ENCODE assay signal across 8 mouse cellular contexts in genomic region chr16:92336280-92336679, GRCm38 (mm10). TPM values are rescaled to one million over a fixed set of nuclear protein-coding genes. Genes with fewer than 3 reads are reported as not detected.
DNase-seq lines count a peak whose midpoint lies in the region; ATAC-seq and TF ChIP-seq lines count a peak whose summit lies in the region.

No protein-coding gene starts in this region.

- in situ Hi-C loops in CH12.LX (cut with MboI; ENCODE audit: low pct_ligation_motif_present, low pct_unique_long_range_greater_than_20kb, low sequenced_read_pairs): no loop called here

- no peak overlapping the region for H3K9ac ChIP-seq in CH12.LX (ENCODE audit: insufficient read depth, low read depth)
- H3K9ac ChIP-seq in lung, embryonic 14.5 days: no peak overlapping the region

- peak; percentile 90 to 96 for TF ChIP-seq CTCF in CH12.LX (conservative IDR thresholded peaks at IDR 0.05 in 1 of 2, IDR thresholded peaks at IDR 0.05 in 1 of 2; ENCODE audit: low read depth in 2 of 2, low read length in 2 of 2)
- TF ChIP-seq CTCF in lung, embryonic 14.5 days (IDR thresholded peaks at IDR 0.05; ENCODE audit: low read depth): peak; percentile 97

- no peak overlapping the region for H3K4me2 ChIP-seq in CH12.LX (ENCODE audit: insufficient read depth, low read depth, poor library complexity, severe bottlenecking)
- H3K4me2 ChIP-seq in lung, embryonic 14.5 days: 0 out of 2 replicates have a peak overlapping the region, but pooled peaks have one; percentile 2

- DNase-seq in CH12.LX (ENCODE audit: extremely low read depth): peak; percentile 82
- DNase-seq in adrenal gland, postnatal 25 days: peak; percentile 73
- peak; percentile 86 for DNase-seq in embryonic facial prominence, embryonic 10.5 days (ENCODE audit: low spot score)
- DNase-seq in heart, adult 8-10 months (ENCODE audit: low spot score): peak; percentile 54
- peak; percentile 85 to 87 for DNase-seq in kidney, postnatal 25 days
- peak; percentile 97 for DNase-seq in lung, embryonic 14.5 days
- DNase-seq in ovary, postnatal 14 days (ENCODE audit: low spot score): peak; percentile 64
- DNase-seq in thymus, postnatal 0 days (ENCODE audit: low spot score): peak; percentile 68

- dilution Hi-C loops in CH12.LX (cut with MboI; ENCODE audit: extremely low pct_ligation_motif_present, extremely low pct_unique_long_range_greater_than_20kb, low sequenced_read_pairs): no loop called here

- H3K4me1 ChIP-seq in CH12.LX (ENCODE audit: control insufficient read depth in 1 of 2, insufficient read depth in 2 of 2): peaks cover 12 to 13% of the 10 kb centered on the region in 2 experiments
- peaks cover 31% of the 10 kb centered on the region for H3K4me1 ChIP-seq in embryonic facial prominence, embryonic 10.5 days
- no peaks in the 10 kb centered on the region for H3K4me1 ChIP-seq in lung, embryonic 14.5 days (ENCODE audit: insufficient read depth)

- H3K79me2 ChIP-seq in CH12.LX (replicated peaks; ENCODE audit: control insufficient read depth, extremely low read depth, insufficient read depth, poor library complexity, severe bottlenecking): no peaks in the 10 kb centered on the region

- no peaks in the 10 kb centered on the region for H3K36me3 ChIP-seq in CH12.LX (replicated peaks in 1 of 2; ENCODE audit: control insufficient read depth in 1 of 2, insufficient read depth in 1 of 2, low read length in 1 of 2)
- H3K36me3 ChIP-seq in embryonic facial prominence, embryonic 10.5 days (replicated peaks): no peaks in the 10 kb centered on the region
- H3K36me3 ChIP-seq in lung, embryonic 14.5 days (ENCODE audit: insufficient read depth): no peaks in the 10 kb centered on the region

- TF ChIP-seq POLR2A in CH12.LX (IDR thresholded peaks at IDR 0.05; ENCODE audit: low read depth, low read length): no peak

- H3K27ac ChIP-seq in CH12.LX (ENCODE audit: insufficient read depth, low read depth): no peak overlapping the region
- H3K27ac ChIP-seq in embryonic facial prominence, embryonic 10.5 days (replicated peaks): no peak overlapping the region
- no peak overlapping the region for H3K27ac ChIP-seq in lung, embryonic 14.5 days (ENCODE audit: low read depth)

- peaks cover 4% of the 10 kb centered on the region for H3K27me3 ChIP-seq in CH12.LX (replicated peaks)
- H3K27me3 ChIP-seq in embryonic facial prominence, embryonic 10.5 days (replicated peaks; ENCODE audit: low read depth, poor library complexity, severe bottlenecking): peaks cover 11% of the 10 kb centered on the region; the same call in 1 of the 2 replicates
- peaks cover 4% of the 10 kb centered on the region; the same call in 1 of the 2 replicates for H3K27me3 ChIP-seq in lung, embryonic 14.5 days (ENCODE audit: insufficient read depth, low read length)

- no peak for TF ChIP-seq EP300 in CH12.LX (IDR thresholded peaks at IDR 0.05; ENCODE audit: low read length)

- TF ChIP-seq RAD21 in CH12.LX (IDR thresholded peaks at IDR 0.05; ENCODE audit: low read depth, low read length): peak; percentile 88

- WGBS in embryonic facial prominence, embryonic 10.5 days: 7% methylated on average over 9 of the region's 9 CpGs
- 3% methylated on average over 9 of the region's 9 CpGs for WGBS in lung, embryonic 14.5 days

- peak; percentile 65 for ATAC-seq in lung, embryonic 14.5 days (ENCODE audit: insufficient read depth)

- no peaks in the 10 kb centered on the region for H3K9me3 ChIP-seq in CH12.LX (replicated peaks; ENCODE audit: low read length)
- no peaks in the 10 kb centered on the region for H3K9me3 ChIP-seq in embryonic facial prominence, embryonic 10.5 days
- no peaks in the 10 kb centered on the region for H3K9me3 ChIP-seq in lung, embryonic 14.5 days (ENCODE audit: low read depth, low read length)

- H3K4me3 ChIP-seq in CH12.LX (replicated peaks in 1 of 3; ENCODE audit: low read depth in 2 of 3, low read length in 2 of 3, poor library complexity in 1 of 3): no peak overlapping the region
- H3K4me3 ChIP-seq in embryonic facial prominence, embryonic 10.5 days: no peak overlapping the region
- no peak overlapping the region for H3K4me3 ChIP-seq in lung, embryonic 14.5 days (ENCODE audit: low read depth, low read length)

TF ChIP-seq in CH12.LX, 34 proteins besides CTCF, POLR2A, EP300 and RAD21 (continues in another document):
- TF ChIP-seq UBTF (IDR thresholded peaks at IDR 0.05; ENCODE audit: low read depth, low read length) (no peak), KAT2A (IDR thresholded peaks at IDR 0.05; ENCODE audit: insufficient replicate concordance, low read length) (no peak), ZMIZ1 (IDR thresholded peaks at IDR 0.05; ENCODE audit: low read depth, low read length) (no peak), ELF1 (IDR thresholded peaks at IDR 0.05; ENCODE audit: low read depth, low read length) (peak; percentile 34; the same call in 1 of the 2 replicates), POLR2AphosphoS2 (IDR thresholded peaks at IDR 0.05; ENCODE audit: low read depth, low read length) (no peak), SIN3A (IDR thresholded peaks at IDR 0.05; ENCODE audit: low read length) (no peak), MAFK (IDR thresholded peaks at IDR 0.05; ENCODE audit: insufficient replicate concordance, low read length) (no peak), ZNF384 (IDR thresholded peaks at IDR 0.05; ENCODE audit: low read depth, low read length) (no peak), IRF4 (IDR thresholded peaks at IDR 0.05; ENCODE audit: low read depth, low read length) (peak; percentile 24; the same call in 1 of the 2 replicates), NRF1 (IDR thresholded peaks at IDR 0.05; ENCODE audit: low read depth, low read length) (0 out of 2 replicates have a peak, but pooled peaks have one; percentile 19), CHD2 (IDR thresholded peaks at IDR 0.05; ENCODE audit: low read length) (no peak), HCFC1 (IDR thresholded peaks at IDR 0.05; ENCODE audit: low read depth, low read length) (no peak), TBP (conservative IDR thresholded peaks at IDR 0.05; ENCODE audit: low read depth, low read length) (no peak), E2F4 (IDR thresholded peaks at IDR 0.05; ENCODE audit: insufficient replicate concordance, low read depth, low read length) (no peak), MEF2A (IDR thresholded peaks at IDR 0.05; ENCODE audit: borderline replicate concordance, low read depth, low read length) (no peak), MAX (IDR thresholded peaks at IDR 0.05; ENCODE audit: low read length) (no peak; the same call in 1 of the 2 replicates), JUND (conservative IDR thresholded peaks at IDR 0.05; ENCODE audit: low read depth, low read length) (no peak), ETS1 (conservative IDR thresholded peaks at IDR 0.05; ENCODE audit: low read depth, low read length) (no peak), BHLHE40 (IDR thresholded peaks at IDR 0.05; ENCODE audit: low read depth, low read length) (no peak), SMC3 (IDR thresholded peaks at IDR 0.05; ENCODE audit: low read depth, low read length) (peak; percentile 97), PAX5 (IDR thresholded peaks at IDR 0.05; ENCODE audit: low read length) (no peak), MAZ (IDR thresholded peaks at IDR 0.05; ENCODE audit: low read depth, low read length) (no peak), ZKSCAN1 (IDR thresholded peaks at IDR 0.05; ENCODE audit: borderline replicate concordance, low read depth, low read length) (no peak), TCF12 (IDR thresholded peaks at IDR 0.05; ENCODE audit: low read depth, low read length) (no peak)

RNA-seq across cellular contexts. Expression of gene Fam243, which starts 15.0 kb away (rescaled TPM):
- total RNA-seq in CH12.LX (2012; rRNA removed) (not detected in 2 replicates), CH12.LX (2014; rRNA removed) (not detected in 2 replicates)
- not detected in 2 replicates for polyA plus RNA-seq in CH12.LX (2012; ENCODE audit: insufficient read length, low read depth)
- not detected in 2 replicates for total RNA-seq in adrenal gland, postnatal 25 days (2021)
- polyA plus RNA-seq in embryonic facial prominence, embryonic 10.5 days (2016; fragmentation: Nextera tagmentation; extraction: Ambion mirVana): not detected in 2 replicates
- total RNA-seq in heart, adult 8-10 months (2022): under 1 TPM; 0.24 to 0.86 (median 0.42) TPM
- not detected in 2 replicates for polyA plus RNA-seq in lung, embryonic 14.5 days (2014; fragmentation: Nextera tagmentation; extraction: Ambion mirVana)
- polyA plus RNA-seq in thymus, postnatal 0 days (2015; fragmentation: Nextera tagmentation; extraction: Ambion mirVana): 0.05 TPM in 1 of 2 replicates, not detected in the other

RNA-seq across cellular contexts. Expression of gene Kcne1, which starts 23.0 kb away (rescaled TPM):
- not detected in 2 replicates for total RNA-seq in CH12.LX (2012; rRNA removed)
- total RNA-seq in CH12.LX (2014; rRNA removed): 0.48 TPM in 1 of 2 replicates, not detected in the other
- 0.26 TPM in 1 of 2 replicates, not detected in the other for polyA plus RNA-seq in CH12.LX (2012; ENCODE audit: insufficient read length, low read depth)
- total RNA-seq in adrenal gland, postnatal 25 days (2021): not detected in 2 replicates
- 0.29 and 1.1 TPM in 2 replicates for polyA plus RNA-seq in embryonic facial prominence, embryonic 10.5 days (2016; fragmentation: Nextera tagmentation; extraction: Ambion mirVana)
- 1 to 10 TPM; 2.7 to 7.8 (median 4.7) TPM for total RNA-seq in heart, adult 8-10 months (2022)
- 0.22 TPM in 1 of 2 replicates, not detected in the other for polyA plus RNA-seq in lung, embryonic 14.5 days (2014; fragmentation: Nextera tagmentation; extraction: Ambion mirVana)
- polyA plus RNA-seq in thymus, postnatal 0 days (2015; fragmentation: Nextera tagmentation; extraction: Ambion mirVana): 0.08 TPM in 2 replicates

RNA-seq across cellular contexts. Expression of gene Smim11, which starts 35.2 kb away (rescaled TPM):
- 85.8 and 121 TPM in 2 replicates for total RNA-seq in CH12.LX (2012; rRNA removed)
- 93.0 and 97.4 TPM in 2 replicates for total RNA-seq in CH12.LX (2014; rRNA removed)
- polyA plus RNA-seq in CH12.LX (2012; ENCODE audit: insufficient read length, low read depth): 125 and 127 TPM in 2 replicates
- 72.8 and 74.9 TPM in 2 replicates for total RNA-seq in adrenal gland, postnatal 25 days (2021)
- 122 and 125 TPM in 2 replicates for polyA plus RNA-seq in embryonic facial prominence, embryonic 10.5 days (2016; fragmentation: Nextera tagmentation; extraction: Ambion mirVana)
- 10 to 100 TPM; 84.4 to 94.5 (median 88.3) TPM for total RNA-seq in heart, adult 8-10 months (2022)
- 130 and 134 TPM in 2 replicates for polyA plus RNA-seq in lung, embryonic 14.5 days (2014; fragmentation: Nextera tagmentation; extraction: Ambion mirVana)
- polyA plus RNA-seq in thymus, postnatal 0 days (2015; fragmentation: Nextera tagmentation; extraction: Ambion mirVana): 157 and 168 TPM in 2 replicates

RNA-seq across cellular contexts. Expression of gene Kcne2, which starts 44.1 kb away (rescaled TPM):
- total RNA-seq in CH12.LX (2012; rRNA removed) (not detected in 2 replicates), CH12.LX (2014; rRNA removed) (not detected in 2 replicates)
- polyA plus RNA-seq in CH12.LX (2012; ENCODE audit: insufficient read length, low read depth): not detected in 2 replicates
- total RNA-seq in adrenal gland, postnatal 25 days (2021): not detected in 2 replicates
- polyA plus RNA-seq in embryonic facial prominence, embryonic 10.5 days (2016; fragmentation: Nextera tagmentation; extraction: Ambion mirVana): 0.38 and 0.47 TPM in 2 replicates
- total RNA-seq in heart, adult 8-10 months (2022): not detected
- polyA plus RNA-seq in lung, embryonic 14.5 days (2014; fragmentation: Nextera tagmentation; extraction: Ambion mirVana): 0.21 and 0.26 TPM in 2 replicates
- 0.13 TPM in 1 of 2 replicates, not detected in the other for polyA plus RNA-seq in thymus, postnatal 0 days (2015; fragmentation: Nextera tagmentation; extraction: Ambion mirVana)
